Mouse (Mus musculus) thymus, postnatal 10 days (tissue): ENCODE measurements around the gene Gngt2.

Source experiments
- DNase-seq, 2 experiments: peaks; one replicate each; pipeline ENCODE4 v3.0.0; 2021; ENCODE audit warnings: low spot score in 2 of 2

Gene Gngt2

DNA sequence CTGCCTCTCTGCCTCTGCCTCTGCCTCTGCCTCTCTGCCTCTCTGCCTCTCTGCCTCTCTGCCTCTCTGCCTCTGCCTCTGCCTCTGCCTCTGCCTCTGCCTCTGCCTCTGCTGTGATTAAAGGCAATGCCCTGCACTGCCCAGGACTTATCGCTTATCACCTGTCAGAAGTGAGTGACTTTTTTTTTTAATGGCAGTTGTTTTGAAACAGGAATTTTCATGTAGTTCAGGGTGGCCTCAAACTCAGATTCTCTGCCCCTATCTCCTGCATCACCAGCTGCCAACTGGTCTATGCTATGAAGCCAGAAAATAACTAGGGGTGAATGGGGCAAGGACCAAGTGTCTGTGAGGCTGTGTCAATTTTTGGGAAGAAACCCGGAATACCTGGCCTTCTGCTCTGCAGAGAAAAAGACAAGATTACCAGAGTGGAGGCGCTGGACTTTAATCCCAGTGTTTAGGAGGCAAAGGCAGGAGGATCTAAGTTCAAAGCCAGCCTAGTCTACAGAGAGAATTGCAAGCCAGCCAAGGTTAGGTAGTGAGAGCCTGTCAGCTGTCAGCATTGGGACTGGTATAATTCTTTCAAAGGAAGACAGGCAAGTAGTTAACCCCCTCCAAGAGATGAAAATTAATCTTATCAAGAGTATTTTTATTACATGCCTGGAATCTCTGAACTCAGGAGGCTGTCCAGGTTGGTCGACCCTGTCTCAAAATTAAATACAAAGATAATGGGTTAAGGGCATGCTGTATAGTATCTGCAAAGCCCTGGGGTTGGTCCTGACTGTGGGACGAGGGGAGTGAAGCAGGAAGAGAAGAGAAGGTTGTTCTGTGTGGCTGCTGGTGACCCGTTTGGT lies 10.5 kb upstream of the Gngt2 start:
- no peak for DNase-seq

GRCm38 (mm10) chr11:95827168-95827447 lies 9.9 kb upstream of the Gngt2 start:
- DNase-seq: no peak

DNA sequence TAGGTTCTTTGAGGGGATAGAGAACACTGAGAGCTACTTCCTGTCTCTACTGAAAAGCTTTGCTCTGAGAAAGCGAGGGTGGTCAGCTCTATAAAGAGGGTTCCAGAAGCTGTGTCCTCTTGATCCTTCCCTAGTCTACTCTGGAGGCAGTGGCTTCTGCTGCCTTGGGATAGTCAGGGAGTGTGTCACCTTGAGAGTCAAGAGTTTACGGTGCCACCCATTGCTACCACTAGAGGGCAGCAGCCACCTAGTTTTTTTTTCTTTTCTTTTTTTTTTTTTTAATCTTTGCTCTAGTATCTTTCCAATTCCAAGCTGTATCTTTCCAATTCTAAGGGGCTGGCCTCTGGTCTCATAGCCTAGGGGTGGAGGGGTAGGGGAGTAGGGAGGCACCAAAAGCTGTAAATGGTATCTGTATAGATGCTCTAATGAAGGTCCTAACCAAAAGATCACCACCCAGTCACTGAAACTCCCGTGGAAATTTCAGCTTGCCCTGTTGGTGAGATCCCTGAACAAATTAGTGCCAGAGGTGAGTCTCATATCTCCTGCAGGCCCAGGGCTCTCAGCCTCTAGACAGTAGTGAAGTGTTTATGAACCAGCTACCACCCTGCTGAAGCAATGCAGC lies 9.4 kb upstream of the Gngt2 start:
- DNase-seq: peak in 1 of 2 experiments; percentile 77

DNA sequence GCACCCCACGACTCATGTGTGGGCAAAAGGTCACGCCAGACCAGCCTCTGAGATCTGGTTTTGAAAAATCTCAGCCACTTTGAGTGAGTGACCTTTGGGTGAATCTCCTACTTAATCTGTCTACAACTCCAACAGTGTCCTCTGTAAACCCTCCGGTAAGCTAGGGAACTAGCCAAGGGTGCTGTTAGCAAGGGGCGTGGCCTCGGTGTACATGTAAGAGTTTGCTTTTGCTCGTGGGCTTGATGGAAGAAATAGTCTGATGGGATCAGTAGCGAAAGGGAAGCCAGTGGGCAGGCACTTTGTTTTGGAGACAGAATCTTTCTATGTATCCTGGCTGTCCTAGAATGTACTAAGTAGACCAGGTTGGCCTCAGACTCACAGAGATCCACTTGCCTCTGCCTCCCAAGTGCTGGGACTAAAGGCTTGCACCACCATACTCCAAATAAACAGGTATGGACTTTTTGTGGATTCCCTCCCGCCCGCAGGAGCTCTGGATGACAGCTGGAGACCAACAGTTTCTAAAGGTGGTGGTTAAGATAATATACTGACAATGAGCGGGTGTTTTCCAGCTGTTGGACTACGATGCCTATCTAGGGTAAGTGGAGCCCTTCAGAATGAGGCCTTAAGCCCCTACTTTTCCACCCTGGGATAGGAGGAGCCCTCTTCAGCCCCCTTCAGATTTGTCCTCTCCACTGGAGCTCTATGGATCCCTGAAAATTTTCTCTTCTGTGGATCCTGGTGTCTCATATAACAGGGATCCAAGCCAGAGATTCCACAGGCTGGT lies 8.6 kb upstream of the Gngt2 start:
- DNase-seq: no peak

GRCm38 (mm10) chr11:95829526-95830050 lies 7.4 kb upstream of the Gngt2 start:
- no peak for DNase-seq

DNA sequence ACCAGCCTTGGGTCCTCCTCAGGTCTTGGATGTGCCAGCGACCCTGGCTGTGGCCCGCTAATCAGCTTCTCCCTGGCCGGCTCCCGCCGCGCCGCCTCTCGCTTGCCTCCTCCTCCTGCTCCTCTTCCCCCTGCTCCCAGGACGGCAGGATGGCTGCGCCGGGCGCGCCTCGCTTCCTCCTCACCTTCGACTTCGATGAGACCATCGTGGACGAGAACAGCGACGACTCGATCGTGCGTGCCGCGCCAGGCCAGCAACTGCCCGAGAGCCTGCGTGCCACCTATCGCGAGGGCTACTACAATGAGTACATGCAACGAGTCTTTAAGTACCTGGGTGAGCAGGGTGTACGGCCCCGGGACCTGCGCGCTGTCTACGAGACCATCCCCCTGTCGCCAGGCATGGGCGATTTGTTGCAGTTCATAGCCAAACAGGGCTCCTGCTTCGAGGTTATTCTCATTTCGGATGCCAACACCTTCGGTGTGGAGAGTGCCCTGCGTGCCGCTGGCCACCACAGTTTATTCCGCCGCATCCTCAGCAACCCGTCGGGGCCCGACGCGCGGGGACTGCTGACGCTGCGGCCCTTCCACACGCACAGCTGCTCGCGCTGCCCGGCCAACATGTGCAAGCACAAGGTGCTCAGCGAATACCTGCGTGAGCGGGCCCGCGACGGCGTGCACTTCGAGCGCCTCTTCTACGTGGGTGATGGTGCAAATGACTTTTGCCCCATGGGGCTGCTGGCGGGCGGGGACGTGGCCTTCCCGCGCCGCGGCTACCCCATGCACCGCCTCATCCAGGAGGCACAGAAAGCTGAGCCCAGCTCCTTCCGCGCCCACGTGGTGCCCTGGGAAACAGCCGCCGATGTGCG lies 6.4 kb upstream of the Gngt2 start:
- peak; percentile 64 to 65 for DNase-seq

- no peak for DNase-seq
Measured at GRCm38 (mm10) chr11:95831276-95831619, 5.8 kb upstream of the Gngt2 start.

- DNase-seq: no peak
Measured at GRCm38 (mm10) chr11:95831641-95832040, 5.4 kb upstream of the Gngt2 start.

- no peak for DNase-seq
Measured at GRCm38 (mm10) chr11:95832129-95833005, 4.6 kb upstream of the Gngt2 start.

GRCm38 (mm10) chr11:95833006-95833570 lies 3.9 kb upstream of the Gngt2 start:
- peak; percentile 66 to 77 for DNase-seq

DNA sequence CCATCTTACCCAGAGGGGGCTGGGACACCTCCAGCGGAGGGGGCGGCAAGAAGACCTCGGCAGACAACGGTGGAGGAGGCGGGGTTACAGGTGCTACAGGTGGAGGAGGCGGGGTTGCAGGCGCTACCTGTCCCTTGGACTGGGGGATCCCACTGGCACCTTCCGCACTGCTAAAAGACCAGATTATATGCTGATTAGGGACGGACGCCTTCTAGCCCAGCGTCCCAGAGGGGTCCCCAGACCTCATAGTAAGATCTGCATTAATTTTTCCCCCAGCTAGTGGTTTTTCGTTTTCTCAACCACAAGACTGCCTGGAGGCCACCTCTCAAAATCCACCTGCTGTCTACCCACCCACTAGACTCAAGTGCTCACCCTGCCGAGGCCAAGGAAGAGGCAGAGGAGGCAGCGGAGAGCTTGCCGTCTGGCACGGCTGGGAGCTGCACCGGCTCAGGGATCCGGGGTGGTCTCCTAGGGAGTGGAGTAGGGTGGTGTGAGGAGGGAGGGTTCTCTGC lies 3.3 kb upstream of the Gngt2 start:
- DNase-seq: peak in 1 of 2 experiments; percentile 62

DNA sequence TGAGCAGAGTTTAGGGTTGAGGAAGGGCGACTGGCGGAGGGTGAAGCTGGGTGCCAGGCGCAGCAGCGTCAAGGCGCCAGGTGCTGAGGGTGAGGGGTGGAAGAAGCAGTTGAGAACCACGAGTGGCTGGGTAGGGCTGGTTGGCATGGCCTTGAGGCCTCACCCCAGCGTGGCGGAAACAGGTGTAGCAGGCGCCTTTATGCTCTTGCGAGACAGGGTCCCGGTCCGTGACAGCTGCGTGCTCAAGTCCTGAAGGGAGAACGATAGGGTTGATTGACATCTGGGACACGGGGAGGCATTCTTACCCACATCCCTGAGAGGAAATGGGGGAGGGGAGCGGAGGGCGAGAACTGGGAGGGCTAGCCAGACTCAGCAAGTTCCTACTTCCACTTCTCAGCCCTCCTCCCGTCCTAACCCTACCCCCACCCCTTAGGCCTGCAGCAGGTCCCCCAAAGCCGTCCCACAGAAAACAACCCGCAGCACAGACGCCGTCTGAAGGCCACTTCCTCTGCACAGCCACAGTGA lies 2.8 kb upstream of the Gngt2 start:
- peak; percentile 94 to 97 for DNase-seq

GRCm38 (mm10) chr11:95834742-95835710 lies 2.0 kb upstream of the Gngt2 start:
- peak; percentile 75 to 76 for DNase-seq

DNA sequence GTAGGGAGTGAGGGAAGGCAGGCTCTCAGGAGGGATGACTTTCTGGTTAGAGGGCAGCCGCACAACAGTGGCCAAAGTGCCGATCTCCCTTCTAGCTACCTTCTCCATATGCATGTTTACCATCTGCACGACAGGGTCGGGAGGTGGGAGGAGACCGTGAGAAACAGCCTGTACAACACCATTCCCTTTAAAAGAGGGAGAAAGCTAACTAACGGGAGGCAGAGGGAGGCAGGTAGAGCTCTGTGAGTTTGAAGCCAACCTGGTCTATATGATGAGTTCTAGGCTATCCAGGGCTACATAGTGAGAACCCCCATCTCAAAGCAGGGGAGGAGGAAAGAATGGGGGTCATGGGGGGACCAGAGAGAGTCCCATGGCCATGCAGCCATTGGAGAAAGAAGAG lies 1.2 kb upstream of the Gngt2 start:
- no peak for DNase-seq

- no peak for DNase-seq
Measured at GRCm38 (mm10) chr11:95836433-95836832, 583 bp upstream of the Gngt2 start.

GRCm38 (mm10) chr11:95838598-95838997 lies 1.6 kb downstream of the Gngt2 start:
- DNase-seq: no peak

- no peak for DNase-seq
Measured at GRCm38 (mm10) chr11:95838999-95839868, 2.2 kb downstream of the Gngt2 start.
